Mouse (Mus musculus): ENCODE measurements around the gene Abcd1.

DNA sequence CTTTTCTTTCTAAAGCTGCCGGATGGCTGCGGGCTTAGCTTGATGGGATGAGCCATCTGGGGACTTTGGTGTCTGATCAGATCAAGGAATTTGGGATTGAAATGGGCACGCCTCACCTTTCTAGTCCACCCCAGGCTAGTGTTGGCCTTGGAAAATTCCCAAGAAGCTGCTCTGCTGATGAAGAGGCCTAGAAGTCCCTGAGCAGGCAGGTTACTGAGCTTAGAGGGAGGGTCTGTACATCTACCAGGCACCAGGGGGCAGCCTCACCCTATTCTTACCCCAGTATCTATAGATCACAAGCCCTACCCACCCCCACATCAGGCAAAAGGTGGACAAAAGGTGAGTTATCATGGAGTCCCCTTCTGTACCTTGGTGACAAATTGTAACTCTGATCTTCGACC, 44.4 kb upstream of the Abcd1 start:
- TF ChIP-seq CTCF (IDR thresholded peaks at IDR 0.05): peak; percentile 66
- TF ChIP-seq EP300 (IDR thresholded peaks at IDR 0.05): no peak

All from lung, postnatal 0 days (tissue).